18 mouse cellular contexts compared by ENCODE assay signal in genomic region chr3:49520088-49520487, GRCm38 (mm10).
A peak's percentile ranks its signal among the peaks of the same experiment; 100 is the strongest.
DNase-seq lines count a peak whose midpoint lies in the region; ATAC-seq and TF ChIP-seq lines count a peak whose summit lies in the region.
"Had no signal": no experiment of that assay in that cellular context is flagged by ENCODE, and none has a peak within 500 bp of the region (broad histone marks: within the 10 kb centered on the region; RNA-seq: fewer than 3 reads in every experiment).

No protein-coding gene starts in this region.

- no peak overlapping the region for H3K27ac ChIP-seq in forebrain, embryonic 13.5 days
- no peak overlapping the region for H3K27ac ChIP-seq in forebrain, embryonic 10.5 days
- H3K27ac ChIP-seq in forebrain, embryonic 15.5 days (replicated peaks): no peak overlapping the region
- H3K27ac ChIP-seq in forebrain, embryonic 11.5 days (ENCODE audit: low read depth, low read length): no peak overlapping the region
- no peak overlapping the region for H3K27ac ChIP-seq in forebrain, postnatal 0 days (ENCODE audit: low read depth, low read length)
- H3K27ac ChIP-seq: embryonic facial prominence, embryonic 13.5 days had no signal

- 79% methylated on average over 2 of the region's 2 CpGs for WGBS in forebrain, embryonic 13.5 days
- 86% methylated on average over 2 of the region's 2 CpGs for WGBS in forebrain, embryonic 10.5 days
- WGBS in forebrain, embryonic 15.5 days: 43% methylated on average over 2 of the region's 2 CpGs
- WGBS in forebrain, embryonic 11.5 days: 76% methylated on average over 2 of the region's 2 CpGs
- 53% methylated on average over 2 of the region's 2 CpGs for WGBS in forebrain, postnatal 0 days

- no peak for TF ChIP-seq CTCF in forebrain, postnatal 0 days (IDR thresholded peaks at IDR 0.05; ENCODE audit: low read depth)

- DNase-seq in forebrain, embryonic 10.5 days (ENCODE audit: extremely low spot score, low spot score): no peak
- no peak for DNase-seq in forebrain, embryonic 11.5 days (ENCODE audit: low spot score)
- DNase-seq in brain, embryonic 18.5 days (ENCODE audit: low read depth, low spot score): peak; percentile 62
- peak; percentile 62 for DNase-seq in forebrain, postnatal 0 days
- no peak for DNase-seq in cerebellum, adult 11-12 months
- no peak for DNase-seq in c-Kit-positive CD71-positive TER-119-positive erythroid progenitor cells, embryonic 14.5 days (ENCODE audit: low spot score)
- DNase-seq: adrenal gland, adult 2 months; adrenal gland, postnatal 10 days; adrenal gland, postnatal 25 days; cerebellum, adult 18-20 months; cerebellum, adult 8-10 months; cerebellum, adult 9-11 months; cerebellum, postnatal 14 days; cerebellum, postnatal 36 days; gastrocnemius, postnatal 14 days had no signal

- no peaks in the 10 kb centered on the region for H3K9me3 ChIP-seq in forebrain, embryonic 13.5 days (replicated peaks)
- no peaks in the 10 kb centered on the region for H3K9me3 ChIP-seq in forebrain, embryonic 10.5 days
- H3K9me3 ChIP-seq in forebrain, embryonic 15.5 days: no peaks in the 10 kb centered on the region
- H3K9me3 ChIP-seq in forebrain, embryonic 11.5 days (ENCODE audit: control insufficient read depth, low read length): no peaks in the 10 kb centered on the region
- H3K9me3 ChIP-seq in forebrain, postnatal 0 days (ENCODE audit: low read length): no peaks in the 10 kb centered on the region
- H3K9me3 ChIP-seq: embryonic facial prominence, embryonic 13.5 days had no signal

- no peak overlapping the region for H3K9ac ChIP-seq in forebrain, embryonic 13.5 days
- no peak overlapping the region for H3K9ac ChIP-seq in forebrain, embryonic 15.5 days (replicated peaks)
- no peak overlapping the region for H3K9ac ChIP-seq in forebrain, embryonic 11.5 days (ENCODE audit: low read length)
- no peak overlapping the region for H3K9ac ChIP-seq in forebrain, postnatal 0 days
- H3K9ac ChIP-seq: embryonic facial prominence, embryonic 13.5 days had no signal

- peak; percentile 27; the same call in 1 of the 2 replicates for ATAC-seq in forebrain, embryonic 13.5 days
- ATAC-seq in forebrain, embryonic 15.5 days (replicated peaks): peak; percentile 71; the same call in 1 of the 2 replicates
- ATAC-seq in forebrain, embryonic 11.5 days (replicated peaks; ENCODE audit: low FRiP score): no peak
- peak; percentile 91 for ATAC-seq in forebrain, postnatal 0 days

- H3K27me3 ChIP-seq in forebrain, embryonic 13.5 days: no peaks in the 10 kb centered on the region
- no peaks in the 10 kb centered on the region for H3K27me3 ChIP-seq in forebrain, embryonic 10.5 days (ENCODE audit: poor library complexity, severe bottlenecking)
- H3K27me3 ChIP-seq in forebrain, embryonic 15.5 days: no peaks in the 10 kb centered on the region
- H3K27me3 ChIP-seq in forebrain, embryonic 11.5 days (ENCODE audit: control insufficient read depth, insufficient read depth, low read length): no peaks in the 10 kb centered on the region
- no peaks in the 10 kb centered on the region for H3K27me3 ChIP-seq in forebrain, postnatal 0 days (ENCODE audit: insufficient read depth, low read length)
- H3K27me3 ChIP-seq: embryonic facial prominence, embryonic 13.5 days had no signal

- no peaks in the 10 kb centered on the region for H3K4me1 ChIP-seq in forebrain, embryonic 13.5 days
- no peaks in the 10 kb centered on the region for H3K4me1 ChIP-seq in forebrain, embryonic 10.5 days
- no peaks in the 10 kb centered on the region for H3K4me1 ChIP-seq in forebrain, embryonic 15.5 days
- no peaks in the 10 kb centered on the region for H3K4me1 ChIP-seq in forebrain, embryonic 11.5 days (replicated peaks; ENCODE audit: control insufficient read depth, insufficient read depth, low read length)
- H3K4me1 ChIP-seq in forebrain, postnatal 0 days (ENCODE audit: insufficient read depth): no peaks in the 10 kb centered on the region
- H3K4me1 ChIP-seq: embryonic facial prominence, embryonic 13.5 days had no signal

- H3K4me2 ChIP-seq in forebrain, embryonic 13.5 days: no peak overlapping the region
- H3K4me2 ChIP-seq in forebrain, embryonic 15.5 days (replicated peaks): no peak overlapping the region
- no peak overlapping the region for H3K4me2 ChIP-seq in forebrain, embryonic 11.5 days (ENCODE audit: low read depth, low read length, severe bottlenecking)
- no peak overlapping the region for H3K4me2 ChIP-seq in forebrain, postnatal 0 days (ENCODE audit: low read depth)
- H3K4me2 ChIP-seq: embryonic facial prominence, embryonic 13.5 days had no signal

- no peaks in the 10 kb centered on the region for H3K36me3 ChIP-seq in forebrain, embryonic 13.5 days (ENCODE audit: poor library complexity, severe bottlenecking)
- no peaks in the 10 kb centered on the region for H3K36me3 ChIP-seq in forebrain, embryonic 10.5 days (replicated peaks)
- no peaks in the 10 kb centered on the region for H3K36me3 ChIP-seq in forebrain, embryonic 15.5 days
- no peaks in the 10 kb centered on the region for H3K36me3 ChIP-seq in forebrain, embryonic 11.5 days (ENCODE audit: control insufficient read depth, insufficient read depth, low read length)
- H3K36me3 ChIP-seq in forebrain, postnatal 0 days (ENCODE audit: insufficient read depth): no peaks in the 10 kb centered on the region
- H3K36me3 ChIP-seq: embryonic facial prominence, embryonic 13.5 days had no signal

- H3K4me3 ChIP-seq in forebrain, embryonic 13.5 days: no peak overlapping the region
- no peak overlapping the region for H3K4me3 ChIP-seq in forebrain, embryonic 10.5 days
- no peak overlapping the region for H3K4me3 ChIP-seq in forebrain, embryonic 15.5 days
- H3K4me3 ChIP-seq in forebrain, embryonic 11.5 days (ENCODE audit: low read depth, low read length): no peak overlapping the region
- H3K4me3 ChIP-seq in forebrain, postnatal 0 days (ENCODE audit: low read depth, low read length): no peak overlapping the region
- H3K4me3 ChIP-seq: embryonic facial prominence, embryonic 13.5 days had no signal

Comparison
In these comparisons a context has a peak if more than half of its experiments do, and no peak if none do; other contexts are left out.
1. DNase-seq: peak in brain, embryonic 18.5 days (single experiment) and forebrain, postnatal 0 days (single experiment); none in forebrain, embryonic 10.5 days (single experiment), forebrain, embryonic 11.5 days (single experiment), cerebellum, adult 11-12 months (single experiment) and c-Kit-positive CD71-positive TER-119-positive erythroid progenitor cells, embryonic 14.5 days (single experiment).